Mouse (Mus musculus): Measurements from ENCODE around the gene Armc12. TPM values are rescaled to one million over a fixed set of nuclear protein-coding genes. Genes with fewer than 3 reads are reported as not detected.
"Not testable (repeated sequence)": the region's sequence is repeated elsewhere in the genome, so short reads cannot be mapped to it uniquely, and the experiment has no call there.

The Armc12 gene
- total RNA-seq, 2 experiments from 2014 or later: not detected

DNA sequence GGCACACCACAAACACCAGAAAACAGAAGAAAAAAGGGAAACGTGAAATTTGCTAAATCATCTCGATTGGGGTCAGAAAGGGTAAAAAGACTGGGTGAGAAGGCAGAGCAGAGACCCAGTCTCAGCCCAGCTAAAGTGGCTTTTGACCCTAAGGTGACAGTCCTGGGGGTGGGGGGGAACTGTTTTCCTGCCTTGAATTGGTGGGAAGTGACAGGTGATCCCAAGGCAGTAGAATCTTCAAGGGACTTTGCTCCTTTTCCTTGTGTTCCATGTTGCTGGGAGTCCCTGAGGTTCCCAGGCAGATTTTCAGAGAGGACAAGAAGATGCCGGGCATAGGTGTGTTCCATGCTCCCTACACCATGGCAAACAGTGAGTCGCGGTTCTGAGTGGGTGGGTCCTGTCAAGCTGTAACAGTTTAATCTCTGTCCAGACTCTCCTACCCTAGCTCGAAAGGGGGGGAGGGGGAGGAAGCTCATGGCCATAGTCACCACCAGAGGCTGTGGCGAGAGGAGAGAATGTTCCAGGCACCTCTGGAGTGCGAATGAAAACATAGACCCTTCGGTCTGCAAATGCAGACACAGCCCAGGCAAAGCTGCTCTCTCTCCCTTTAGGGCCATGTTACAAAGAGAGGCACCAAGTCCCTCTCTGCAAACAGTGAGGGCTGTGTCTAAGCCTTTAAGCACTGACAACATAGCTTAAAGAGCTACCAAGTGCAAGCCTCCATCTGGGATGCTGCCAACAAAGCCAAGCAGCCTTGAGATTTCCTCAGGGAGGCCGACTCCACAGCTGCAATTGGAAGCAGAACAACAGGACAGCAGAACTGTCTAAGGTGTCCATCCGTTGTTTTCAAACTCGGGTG lies 3.2 kb upstream of the Armc12 start:
- no peak for DNase-seq
- intact Hi-C loops (cut with DNase I): loop anchor here (2.0 to 10.0 kb wide), 3 partner anchors 123 to 293 kb away; partner anchors contain the start of gene Ppard

DNA sequence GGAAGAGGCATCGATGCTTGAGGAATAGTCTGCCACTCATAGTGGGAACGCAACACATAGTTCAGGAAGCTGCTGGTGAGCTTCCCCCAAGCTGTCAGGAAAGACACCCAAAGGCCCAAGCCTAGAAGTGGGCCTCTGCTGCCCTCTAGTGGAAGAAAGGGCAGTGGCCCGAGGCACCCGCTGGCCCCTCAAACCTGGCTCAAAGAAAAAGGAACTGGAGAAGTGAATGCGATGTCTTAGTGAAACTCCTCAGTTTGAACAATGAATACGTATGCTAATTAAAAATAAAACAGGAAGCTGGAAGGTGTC lies 2.6 kb upstream of the Armc12 start:
- peak; percentile 83 for DNase-seq
- intact Hi-C loops (cut with DNase I): loop anchor here (5.0 to 10.0 kb wide), 2 partner anchors 141 to 293 kb away; partner anchors contain the start of gene Ppard

DNA sequence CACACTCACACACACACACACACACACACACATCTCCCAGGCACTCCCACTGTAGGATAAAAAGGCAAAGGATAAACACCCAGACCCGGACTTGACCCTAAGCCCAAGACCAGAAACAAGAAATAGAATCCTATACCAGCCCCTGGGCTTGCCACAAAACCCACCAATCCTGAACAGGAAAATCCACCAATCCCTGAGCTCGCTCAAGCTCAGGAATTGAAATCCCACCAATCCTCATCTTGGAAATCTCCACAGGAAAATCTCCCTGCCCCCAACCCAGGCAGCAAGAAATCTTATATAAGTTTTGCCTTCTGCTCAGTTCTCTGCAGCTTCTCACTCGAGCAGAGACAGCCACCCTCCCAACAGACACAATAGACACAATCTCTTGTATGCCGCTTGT lies 1.5 kb upstream of the Armc12 start:
- no peak for DNase-seq
- intact Hi-C loops (cut with DNase I): loop anchor here (5.0 to 10.0 kb wide), 2 partner anchors 142 to 294 kb away; partner anchors contain the start of gene Ppard

DNA sequence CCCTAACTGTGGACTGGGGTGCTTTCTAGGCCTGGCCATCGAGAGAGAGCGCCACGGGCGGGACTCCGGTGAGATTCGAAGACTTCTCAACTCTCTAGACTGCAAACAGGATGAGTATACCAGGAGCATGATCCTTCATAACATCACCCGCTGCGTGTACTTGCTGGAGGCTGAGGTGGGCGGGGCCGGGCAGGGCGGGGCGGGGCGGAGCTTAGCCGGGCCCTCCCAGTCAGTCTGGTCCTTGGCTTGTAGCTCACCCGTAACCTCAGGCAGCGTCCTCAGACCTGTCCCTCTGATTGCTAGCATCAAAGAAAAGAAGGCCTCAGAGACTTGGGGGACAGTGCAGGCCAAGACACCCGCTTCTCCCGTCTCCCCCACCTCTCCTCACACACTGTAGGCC lies 1.3 kb downstream of the Armc12 start:
- intact Hi-C loops (cut with DNase I): no loop called here
- no peak for DNase-seq

DNA sequence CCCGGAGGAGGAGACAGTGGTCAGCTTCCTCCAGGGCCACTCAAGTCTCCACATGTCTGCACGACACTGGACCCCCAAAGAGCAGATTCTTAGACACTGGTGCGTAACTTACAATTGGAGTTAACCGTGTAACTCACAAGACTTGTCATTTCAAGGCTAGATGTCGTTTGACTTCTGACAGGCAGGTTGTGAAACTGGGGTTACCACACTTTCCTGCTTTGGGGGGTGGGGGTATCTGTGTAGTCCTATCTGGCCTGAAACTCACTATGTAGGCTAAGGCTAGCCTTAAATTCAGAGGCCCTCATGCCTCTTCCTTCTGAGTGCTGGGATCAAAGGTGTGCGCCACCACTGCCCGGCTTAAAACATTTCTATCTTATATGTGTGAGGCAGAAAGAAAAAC lies 2.0 kb downstream of the Armc12 start:
- DNase-seq: no peak
- intact Hi-C loops (cut with DNase I): no loop called here

DNA sequence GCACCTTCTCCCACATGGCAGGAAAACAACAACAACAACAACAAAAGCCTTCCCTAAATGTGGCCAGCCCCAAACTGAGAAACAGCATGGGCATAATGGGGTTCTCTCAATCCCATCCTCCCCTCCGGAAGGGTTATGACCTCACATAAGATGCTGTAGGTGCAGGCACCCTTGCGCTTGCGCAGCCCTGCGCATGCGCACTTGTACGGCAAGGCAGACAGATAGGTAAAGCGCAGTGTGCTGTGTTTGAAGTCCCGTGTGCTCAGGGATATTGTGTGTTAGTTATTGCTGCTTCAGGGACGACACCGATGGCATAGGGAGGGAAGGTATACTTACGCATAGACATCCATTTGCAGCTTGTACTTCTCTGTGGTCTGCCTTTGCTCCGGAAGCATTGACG lies 2.7 kb downstream of the Armc12 start:
- intact Hi-C loops (cut with DNase I): no loop called here

DNA sequence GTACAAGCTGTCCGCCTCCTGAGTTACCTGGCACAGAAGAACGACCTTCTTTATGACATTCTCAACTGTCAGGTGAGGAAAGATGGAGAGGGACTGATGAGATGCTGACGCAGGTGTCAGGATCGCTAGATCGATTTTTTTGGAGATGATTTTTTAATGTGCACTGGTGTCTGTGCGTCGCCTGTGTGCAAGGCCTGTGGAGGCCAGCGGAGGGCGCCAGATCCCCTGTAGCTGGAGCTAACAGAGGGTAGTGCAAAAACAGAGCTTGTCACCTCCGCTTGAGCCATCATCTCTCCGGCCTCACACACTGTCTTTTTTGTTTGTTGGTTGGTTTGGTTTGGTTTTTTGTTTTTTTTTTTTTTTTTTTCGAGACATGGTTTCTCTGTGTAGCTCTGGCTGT lies 7.3 kb downstream of the Armc12 start:
- no peak for DNase-seq
- intact Hi-C loops (cut with DNase I): no loop called here

More for the DNA sequence above, 2.7 kb downstream of the Armc12 start:
- no peak for DNase-seq

DNA sequence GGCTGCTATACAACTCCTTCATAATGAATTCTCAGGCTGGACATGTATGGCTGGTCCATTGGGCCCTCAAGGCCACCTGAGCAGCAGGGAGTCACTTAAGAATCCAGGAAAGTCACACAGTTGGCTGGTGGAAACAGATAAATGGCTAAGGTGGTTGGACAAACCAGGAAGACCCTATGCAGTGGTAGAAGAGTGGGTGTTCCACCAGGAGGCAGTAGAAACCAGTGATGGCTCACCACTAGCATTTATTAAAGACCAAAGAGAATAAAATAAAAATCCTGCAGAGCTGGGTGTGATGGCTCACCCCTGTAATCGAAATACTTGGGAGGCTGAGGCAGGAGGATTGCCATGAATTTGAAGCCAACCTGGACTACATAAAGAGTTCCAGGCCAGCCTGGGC lies 16.3 kb downstream of the Armc12 start:
- DNase-seq: no peak
- intact Hi-C loops (cut with DNase I): no loop called here

DNA sequence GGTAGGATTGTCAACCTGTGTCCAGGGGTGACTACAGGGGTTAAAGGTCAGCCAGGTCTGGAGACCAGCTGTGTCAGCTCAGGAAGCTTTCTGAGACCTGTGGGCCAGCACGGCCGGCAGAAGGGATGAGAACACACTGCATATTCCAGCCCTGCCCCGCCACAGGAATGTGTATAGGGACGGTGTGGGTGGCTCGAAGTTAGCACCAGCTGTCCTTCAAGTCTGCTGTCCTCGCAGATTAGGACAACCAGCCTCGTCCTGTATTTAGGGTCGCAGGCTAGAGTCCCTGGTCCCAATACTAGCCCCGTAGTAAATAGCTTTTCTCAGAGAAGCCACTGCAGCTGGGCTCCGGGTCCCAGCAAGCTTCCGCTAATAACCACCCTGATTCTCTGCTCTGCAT lies 17.9 kb downstream of the Armc12 start:
- intact Hi-C loops (cut with DNase I): no loop called here
- no peak for DNase-seq

DNA sequence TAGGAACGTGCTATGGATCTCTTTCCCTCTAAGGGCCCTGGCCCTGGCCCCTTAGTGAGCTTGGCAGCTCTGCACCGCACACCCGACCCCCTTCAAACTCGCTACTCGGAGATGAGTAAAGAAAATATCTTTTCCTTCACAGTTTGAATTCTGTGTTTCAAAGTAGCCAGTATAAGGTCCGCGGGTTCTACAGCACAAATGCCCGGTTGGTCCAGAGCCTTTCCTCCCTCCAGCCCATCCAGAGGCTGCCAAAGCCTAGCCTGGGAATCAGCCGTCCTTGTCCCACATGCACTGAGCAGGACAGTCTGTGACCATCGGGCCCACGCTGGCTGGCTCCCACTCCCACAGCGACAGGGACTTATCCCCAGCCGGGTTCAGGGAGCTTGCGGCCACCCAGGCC lies 18.5 kb downstream of the Armc12 start, which contains the start of gene Clpsl2:
Clpsl2 (plus strand) TSS at position 301 of the 400 bp plus-strand sequence.
- intact Hi-C loops (cut with DNase I): no loop called here
- DNase-seq: no peak

DNA sequence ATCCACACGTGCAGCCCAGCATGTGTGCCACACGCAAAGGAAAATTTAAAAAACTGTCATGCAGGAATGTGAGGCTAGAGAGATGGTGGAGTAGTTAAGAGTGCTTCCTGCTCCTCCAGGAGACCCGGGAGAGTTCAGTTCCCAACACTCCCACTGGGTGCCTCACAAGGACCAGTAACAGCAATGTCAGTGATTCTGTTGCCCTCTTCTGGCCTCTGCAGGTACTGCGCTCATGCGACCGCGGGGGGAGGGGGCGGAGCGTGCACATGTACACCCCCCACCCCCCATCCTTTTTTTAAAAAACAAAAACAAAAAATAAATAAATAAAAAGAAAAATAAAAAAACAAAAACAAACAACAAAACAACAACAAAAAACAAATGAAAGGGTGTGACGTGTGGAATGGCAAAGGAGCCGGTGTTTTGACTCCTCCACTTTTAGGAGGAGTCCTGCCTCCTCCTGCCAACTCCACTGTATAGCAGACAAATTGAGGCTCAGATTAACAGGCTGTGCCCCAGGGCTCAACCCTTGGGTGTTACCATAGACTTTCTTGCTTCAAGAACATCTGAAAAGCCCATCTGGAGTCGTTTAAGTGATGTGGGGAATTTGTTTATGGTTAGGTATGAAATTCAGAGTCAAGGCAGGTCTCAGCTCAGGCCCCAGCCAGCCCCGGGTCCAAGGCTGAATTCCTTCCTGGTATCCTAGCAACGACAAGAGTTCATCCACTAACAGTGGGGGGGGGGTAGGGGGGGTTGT lies 22.6 kb downstream of the Armc12 start:
- intact Hi-C loops (cut with DNase I): no loop called here
- DNase-seq: peak; percentile 73

DNA sequence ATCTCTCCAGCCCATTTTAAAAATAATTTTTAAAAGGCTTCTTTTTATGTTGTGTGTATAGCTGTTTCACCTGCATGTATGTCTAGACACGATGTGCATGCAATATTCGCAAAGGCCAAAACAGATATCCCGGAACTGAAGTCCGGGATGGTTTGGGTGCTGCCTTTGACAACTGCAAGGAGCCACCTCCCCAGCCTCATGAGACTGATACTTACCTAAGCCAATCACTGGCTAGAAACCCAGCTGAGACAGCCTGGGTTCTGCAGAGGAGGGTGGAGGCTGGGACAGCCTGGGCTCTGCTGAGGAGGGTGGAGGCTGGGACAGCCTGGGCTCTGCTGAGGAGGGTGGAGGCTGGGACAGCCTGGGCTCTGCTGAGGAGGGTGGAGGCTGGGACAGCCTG lies 23.4 kb downstream of the Armc12 start:
- intact Hi-C loops (cut with DNase I); DNase-seq: not testable (repeated sequence)

DNA sequence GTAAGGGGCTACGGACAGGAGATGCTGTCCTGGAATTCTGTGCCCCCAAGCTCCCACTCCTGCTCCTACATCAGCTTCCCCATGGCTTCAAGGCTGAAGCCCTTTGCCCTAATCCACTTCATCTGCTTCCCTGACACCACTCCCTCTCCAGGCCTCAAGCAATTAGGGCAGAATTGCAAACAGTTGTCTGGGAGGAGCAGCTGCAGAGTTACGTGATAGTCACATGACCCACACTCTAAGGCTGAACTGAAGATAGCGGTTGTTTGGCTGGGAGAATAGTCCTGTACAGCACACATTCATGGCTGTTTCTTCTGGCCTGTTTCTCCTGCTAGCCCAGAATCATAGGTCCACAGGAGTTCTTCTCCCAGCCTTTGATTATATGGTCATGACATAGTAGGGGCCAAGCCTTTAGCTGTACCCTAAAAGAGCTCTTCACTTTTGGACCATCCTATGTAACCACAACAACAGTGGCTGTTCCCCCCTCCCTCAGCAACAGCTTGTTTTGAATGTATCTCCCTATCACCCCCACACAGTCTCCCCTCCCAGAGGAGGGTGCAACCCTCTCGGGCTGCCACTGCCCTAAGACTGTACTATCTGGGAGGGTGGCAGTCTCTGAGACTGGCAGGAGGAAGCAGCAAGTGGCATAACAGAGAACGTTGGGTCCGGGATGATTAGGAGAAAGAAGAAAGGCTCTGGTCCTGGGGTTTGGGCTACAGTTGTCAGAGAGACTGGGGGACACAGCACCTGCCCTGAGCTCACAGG lies 26.2 kb downstream of the Armc12 start:
- no peak for DNase-seq
- intact Hi-C loops (cut with DNase I): no loop called here

DNA sequence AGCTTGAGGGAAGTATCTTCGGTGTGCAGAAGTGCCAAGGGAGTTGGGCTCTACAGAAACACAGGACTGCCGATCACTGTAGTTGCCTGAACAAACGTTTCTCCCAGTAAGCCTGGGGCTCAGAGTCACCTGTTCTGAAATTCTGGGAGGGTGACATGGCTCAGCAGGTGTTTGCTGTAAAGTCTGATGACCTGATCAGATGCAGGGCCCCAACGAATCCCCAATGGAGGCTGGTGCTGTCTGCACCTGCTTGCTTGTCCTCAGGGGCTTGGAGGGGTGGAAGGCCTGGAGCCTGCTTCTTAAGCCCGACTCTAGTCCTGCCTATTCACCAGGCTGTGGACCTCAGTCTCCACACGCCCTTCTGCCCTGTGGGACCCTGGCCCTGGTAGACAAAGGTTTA lies 27.2 kb downstream of the Armc12 start:
- no peak for DNase-seq
- intact Hi-C loops (cut with DNase I): no loop called here

DNA sequence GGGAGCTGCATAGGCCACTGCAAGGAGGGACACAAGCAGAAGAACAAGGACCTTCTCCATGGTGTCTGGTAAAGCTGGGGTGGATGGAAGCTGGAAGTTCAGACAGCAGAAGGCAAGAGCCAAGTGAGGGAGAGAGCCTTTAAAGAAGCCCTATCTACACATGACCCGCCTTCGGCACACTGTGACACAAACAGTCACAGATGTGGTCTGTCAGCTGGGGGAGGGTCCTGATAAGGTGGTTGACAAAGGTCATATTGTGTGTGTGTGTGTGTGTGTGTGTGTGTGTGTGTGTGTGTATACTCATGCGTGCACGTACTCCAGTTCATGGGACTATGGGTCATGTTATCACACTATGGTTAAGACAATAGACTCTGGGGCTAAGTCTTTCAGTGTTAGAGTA lies 30.0 kb downstream of the Armc12 start, which contains the start of gene Clps:
Clps (minus strand) TSS at position 169 of the 400 bp plus-strand sequence.
- intact Hi-C loops (cut with DNase I): no loop called here
- DNase-seq: no peak

DNA sequence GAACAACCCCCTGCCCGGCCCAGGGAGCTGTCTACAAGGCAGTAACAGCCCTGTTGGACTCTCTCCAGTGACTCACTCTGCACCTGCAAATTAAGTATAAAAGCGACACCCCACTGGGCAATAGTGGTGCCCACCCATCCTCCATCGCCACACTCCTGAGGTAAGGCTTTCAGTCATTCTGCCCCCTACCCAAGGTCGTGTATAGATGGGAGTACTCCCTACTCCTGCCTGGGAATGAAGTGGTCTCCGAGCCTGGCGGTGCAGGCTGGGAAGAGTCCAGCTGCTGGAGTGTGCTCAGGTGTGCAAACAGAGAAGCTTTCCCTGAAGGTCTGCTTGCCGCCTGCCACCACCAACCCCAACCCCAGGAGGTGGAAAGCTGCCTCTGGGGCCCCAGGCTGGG lies 31.0 kb downstream of the Armc12 start:
- intact Hi-C loops (cut with DNase I): no loop called here
- no peak for DNase-seq

DNA sequence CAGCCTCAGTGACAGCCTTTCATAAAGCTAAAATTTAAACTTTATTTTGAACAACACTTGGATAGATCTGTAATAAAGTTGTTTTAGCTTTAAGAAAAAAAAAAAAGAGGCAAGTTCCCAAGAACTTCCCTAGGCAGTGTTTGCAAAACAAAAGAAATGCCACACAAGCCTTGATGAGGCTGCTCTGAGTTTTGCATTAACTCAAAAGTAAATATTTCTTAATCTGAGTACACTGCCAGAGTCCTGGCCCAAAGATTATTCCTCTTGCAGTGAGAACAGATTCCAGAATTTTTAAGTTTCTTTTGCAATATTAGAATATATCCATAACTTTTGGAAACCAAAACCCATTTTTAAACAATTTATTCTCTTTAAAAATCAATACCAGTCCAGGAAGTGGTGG lies 34.6 kb downstream of the Armc12 start:
- intact Hi-C loops (cut with DNase I): no loop called here
- DNase-seq: no peak

DNA sequence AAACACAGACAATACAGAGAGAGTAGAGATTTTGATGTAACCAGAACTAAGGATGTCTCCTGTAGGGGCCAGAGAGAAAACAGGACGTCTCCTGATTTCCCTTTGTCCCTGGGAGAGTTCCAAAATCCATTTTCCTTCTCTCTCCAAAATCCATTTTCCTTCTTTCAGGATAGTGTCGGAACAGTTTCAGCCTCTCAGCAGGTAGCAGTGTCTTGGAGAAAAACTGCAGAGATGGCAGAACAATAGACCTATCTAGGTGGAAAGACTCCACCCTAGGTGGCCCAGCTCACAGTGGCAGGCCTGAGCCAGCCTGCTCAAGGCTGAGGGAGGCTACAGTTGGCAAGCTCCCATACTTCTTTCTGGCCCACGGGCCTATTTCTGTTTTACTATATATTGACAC lies 36.9 kb downstream of the Armc12 start:
- intact Hi-C loops (cut with DNase I): no loop called here
- no peak for DNase-seq

DNA sequence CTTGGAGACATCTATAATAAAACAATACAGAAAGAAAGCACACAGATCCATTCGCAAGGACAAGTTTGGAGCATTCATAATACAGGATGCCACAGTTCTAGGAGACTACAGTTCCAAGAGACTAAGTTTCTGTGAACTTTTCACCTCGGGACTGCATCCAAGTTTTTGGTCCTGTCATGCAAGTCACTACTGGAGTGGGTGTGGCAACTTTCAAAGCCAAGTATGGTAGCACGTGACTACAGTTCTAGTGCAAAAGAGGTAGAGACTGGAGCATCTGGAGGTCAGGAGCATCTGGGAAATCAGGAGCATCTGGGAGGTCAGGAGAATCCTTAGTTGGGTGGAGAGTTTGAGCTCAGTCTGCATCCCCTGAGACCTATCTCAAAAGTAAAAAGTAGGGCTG lies 41.3 kb downstream of the Armc12 start:
- DNase-seq: no peak

DNA sequence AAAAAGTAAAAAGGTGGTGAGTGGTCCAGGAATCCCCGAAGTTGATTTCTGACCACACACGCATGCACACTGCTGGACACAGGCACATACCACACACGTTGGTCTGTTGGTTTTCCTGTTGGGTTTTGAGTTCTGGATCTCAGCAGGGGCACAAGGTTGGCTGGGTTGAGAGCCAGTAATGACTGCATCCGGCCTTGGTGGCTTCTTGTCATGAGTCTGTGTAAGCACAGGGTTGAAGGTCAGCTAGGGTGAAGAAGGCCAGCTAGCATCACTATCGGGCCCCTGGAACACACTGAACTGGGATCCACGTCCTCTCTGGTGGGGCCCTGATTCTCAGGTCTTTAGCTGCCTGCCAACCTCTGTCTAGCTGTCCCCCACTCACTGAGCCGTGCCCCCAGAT lies 41.9 kb downstream of the Armc12 start:
- no peak for DNase-seq
- intact Hi-C loops (cut with DNase I): no loop called here

More for the DNA sequence above, 41.3 kb downstream of the Armc12 start:
- intact Hi-C loops (cut with DNase I): no loop called here

DNA sequence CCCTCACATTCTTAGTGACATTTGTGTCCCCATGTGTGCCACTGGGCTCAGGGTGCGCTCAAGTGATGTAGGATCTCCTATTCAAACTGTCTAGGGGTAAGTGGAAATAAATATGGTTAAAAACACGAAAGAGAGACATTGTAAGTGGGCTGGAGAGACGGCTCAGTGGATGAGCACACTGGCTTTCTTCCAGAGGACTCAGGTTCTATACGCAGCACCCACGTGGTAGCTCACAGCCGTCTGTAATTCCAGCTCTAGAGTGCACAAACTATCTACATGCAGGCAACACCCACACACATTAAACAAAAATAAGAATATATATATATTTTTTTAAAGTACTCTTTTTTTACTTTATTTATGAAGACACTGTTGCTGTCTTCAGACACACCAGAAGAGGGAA lies 42.3 kb downstream of the Armc12 start:
- DNase-seq: no peak
- intact Hi-C loops (cut with DNase I): no loop called here

All from left cerebral cortex, postnatal 4 days (tissue).